Mouse (Mus musculus): Measurements from ENCODE around the gene Zscan5b. TPM values are rescaled to one million over a fixed set of nuclear protein-coding genes. Genes with fewer than 3 reads are reported as not detected.
A peak's percentile ranks its signal among the peaks of the same experiment; 100 is the strongest.
"Not testable (repeated sequence)": the region's sequence is repeated elsewhere in the genome, so short reads cannot be mapped to it uniquely, and the experiment has no call there.

Gene Zscan5b
- not detected for total RNA-seq (2021)

- no peak for DNase-seq (ENCODE audit: extremely low spot score in 1 of 2, low spot score in 2 of 2)
Observed at GRCm38 (mm10) chr7:6221978-6222377, at the start of gene Zscan5b. Gene Zscan5b, plus strand, starts transcription at chr7:6222278.

GRCm38 (mm10) chr7:6172674-6173244, 49.3 kb upstream of the Zscan5b start:
- no peak for DNase-seq (ENCODE audit: extremely low spot score in 1 of 2, low spot score in 2 of 2)
- intact Hi-C loops (cut with DNase I), result loop anchor here (5.0 to 10.0 kb wide), 2 partner anchors 45 to 1088 kb away; partner anchors contain the start of gene Epn1

More at GRCm38 (mm10) chr7:6221978-6222377, at the start of gene Zscan5b:
- intact Hi-C loops (cut with DNase I), result no loop called here

- intact Hi-C loops (cut with DNase I), result loop anchor here (5.0 to 10.0 kb wide), 2 partner anchors 47 to 1089 kb away; partner anchors contain the start of gene Epn1
- no peak for DNase-seq (ENCODE audit: extremely low spot score in 1 of 2, low spot score in 2 of 2)
Observed at GRCm38 (mm10) chr7:6173872-6174271, 48.2 kb upstream of the Zscan5b start.

- not testable (repeated sequence) for DNase-seq (ENCODE audit: extremely low spot score in 1 of 2, low spot score in 2 of 2)
- intact Hi-C loops (cut with DNase I), result loop anchor here (5.0 to 10.0 kb wide), 2 partner anchors 47 to 1090 kb away; partner anchors contain the start of gene Epn1
Observed at GRCm38 (mm10) chr7:6174365-6174987, 47.6 kb upstream of the Zscan5b start.

DNA sequence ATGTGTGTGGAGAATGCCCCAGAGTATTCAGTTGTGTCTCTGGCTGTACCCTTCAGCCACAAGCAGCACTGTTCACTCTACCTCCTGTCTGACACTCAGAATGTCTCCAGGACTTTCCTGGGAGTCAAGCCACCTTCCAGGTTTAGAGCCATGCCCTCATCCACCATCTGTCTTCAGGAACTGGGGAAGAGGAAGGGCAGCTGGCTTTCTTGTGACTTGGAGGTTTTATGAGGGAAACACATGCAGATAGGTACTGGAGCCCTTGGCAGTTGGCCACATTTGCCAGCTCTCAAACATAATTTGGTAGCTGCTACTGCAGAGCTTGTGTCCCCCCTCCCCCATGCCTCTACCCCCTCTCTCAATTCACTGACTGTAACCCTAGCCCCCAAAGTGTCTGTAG, 43.1 kb upstream of the Zscan5b start:
- intact Hi-C loops (cut with DNase I), result loop anchor here (10.0 kb wide), 1 partner anchor 1094 kb away; the partner anchor contains the start of gene Epn1
- DNase-seq (ENCODE audit: extremely low spot score in 1 of 2, low spot score in 2 of 2), result no peak

- intact Hi-C loops (cut with DNase I), result no loop called here
- DNase-seq (ENCODE audit: extremely low spot score in 1 of 2, low spot score in 2 of 2), result no peak
Observed at GRCm38 (mm10) chr7:6182882-6183281, 39.2 kb upstream of the Zscan5b start.

DNA sequence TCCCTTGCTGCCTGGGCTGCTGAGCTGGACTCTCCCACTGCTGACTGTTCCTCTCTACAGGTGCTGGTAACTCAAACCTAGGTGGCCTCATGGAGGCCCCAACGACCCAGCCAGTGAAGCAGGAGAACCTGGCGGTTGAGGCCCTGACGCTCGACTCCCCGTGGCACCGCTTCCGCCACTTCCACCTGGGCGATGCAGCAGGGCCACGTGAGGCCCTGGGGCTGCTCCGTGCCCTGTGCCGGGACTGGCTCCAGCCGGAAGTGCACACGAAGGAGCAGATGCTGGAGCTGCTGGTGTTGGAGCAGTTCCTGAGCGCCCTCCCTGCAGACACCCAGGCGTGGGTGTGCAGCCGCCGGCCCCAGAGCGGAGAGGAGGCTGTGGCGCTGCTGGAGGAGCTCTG, 38.3 kb upstream of the Zscan5b start:
- DNase-seq (ENCODE audit: extremely low spot score in 1 of 2, low spot score in 2 of 2), result peak in 1 of 2 experiments; percentile 31

GRCm38 (mm10) chr7:6184521-6184920, 37.6 kb upstream of the Zscan5b start:
- no peak for DNase-seq (ENCODE audit: extremely low spot score in 1 of 2, low spot score in 2 of 2)
- intact Hi-C loops (cut with DNase I), result no loop called here

More for the DNA sequence above, 38.3 kb upstream of the Zscan5b start:
- intact Hi-C loops (cut with DNase I), result no loop called here

- DNase-seq (ENCODE audit: extremely low spot score in 1 of 2, low spot score in 2 of 2), result no peak
- intact Hi-C loops (cut with DNase I), result no loop called here
Observed at GRCm38 (mm10) chr7:6185391-6185790, 36.7 kb upstream of the Zscan5b start.

- DNase-seq (ENCODE audit: extremely low spot score in 1 of 2, low spot score in 2 of 2), result no peak
- intact Hi-C loops (cut with DNase I), result no loop called here
Observed at GRCm38 (mm10) chr7:6186176-6186575, 35.9 kb upstream of the Zscan5b start.

- DNase-seq (ENCODE audit: extremely low spot score in 1 of 2, low spot score in 2 of 2), result no peak
- intact Hi-C loops (cut with DNase I), result no loop called here
Observed at GRCm38 (mm10) chr7:6186756-6187155, 35.3 kb upstream of the Zscan5b start.

GRCm38 (mm10) chr7:6189542-6189941, 32.5 kb upstream of the Zscan5b start:
- DNase-seq (ENCODE audit: extremely low spot score in 1 of 2, low spot score in 2 of 2), result peak in 1 of 2 experiments; percentile 49
- intact Hi-C loops (cut with DNase I), result no loop called here

DNA sequence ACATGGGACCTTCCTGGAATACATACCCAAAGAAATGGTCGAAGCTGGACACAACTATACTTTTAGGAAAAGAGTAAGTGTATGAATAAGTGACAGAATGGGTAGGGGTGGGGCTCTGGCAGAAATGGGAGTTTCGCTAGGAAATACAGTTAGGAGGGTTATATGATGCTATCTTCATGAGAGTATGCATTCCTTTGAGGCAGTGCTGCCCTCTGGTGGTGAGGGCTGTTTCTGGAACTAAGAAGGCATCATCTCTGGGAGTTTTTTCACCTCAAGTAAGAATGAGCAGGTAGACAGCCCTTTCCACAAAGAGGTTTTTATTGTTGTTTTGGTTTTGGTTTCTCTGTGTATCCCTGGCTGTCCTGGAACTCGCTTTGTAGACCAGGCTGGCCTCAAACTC, 30.7 kb upstream of the Zscan5b start:
- intact Hi-C loops (cut with DNase I), result no loop called here

DNA sequence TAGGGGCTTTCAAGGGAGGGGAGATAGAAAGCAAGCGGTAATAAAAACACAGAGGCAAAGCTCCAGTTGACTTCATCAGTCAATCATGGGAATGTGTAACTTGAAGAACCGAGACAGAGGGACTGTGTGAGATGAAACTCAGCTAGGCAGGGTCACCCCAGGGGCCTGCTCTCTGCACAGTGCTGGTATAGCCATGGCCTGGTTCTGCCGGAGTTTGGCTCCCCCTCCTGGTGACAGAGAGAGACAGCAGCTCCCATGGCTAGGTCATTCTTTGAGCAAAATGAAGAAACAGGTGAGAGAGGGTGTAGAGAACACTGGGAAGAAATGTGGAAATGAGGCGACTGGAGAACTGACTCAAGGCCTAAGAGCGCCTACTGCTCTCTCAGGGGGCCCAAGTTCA, 27.9 kb upstream of the Zscan5b start:
- intact Hi-C loops (cut with DNase I), result loop anchor here (1.0 kb wide), 1 partner anchor 67 kb away; no protein-coding TSS in a partner anchor
- peak in 1 of 2 experiments; percentile 70 for DNase-seq (ENCODE audit: extremely low spot score in 1 of 2, low spot score in 2 of 2)

More for the DNA sequence above, 30.7 kb upstream of the Zscan5b start:
- peak; percentile 55 to 83 for DNase-seq (ENCODE audit: extremely low spot score in 1 of 2, low spot score in 2 of 2)

DNA sequence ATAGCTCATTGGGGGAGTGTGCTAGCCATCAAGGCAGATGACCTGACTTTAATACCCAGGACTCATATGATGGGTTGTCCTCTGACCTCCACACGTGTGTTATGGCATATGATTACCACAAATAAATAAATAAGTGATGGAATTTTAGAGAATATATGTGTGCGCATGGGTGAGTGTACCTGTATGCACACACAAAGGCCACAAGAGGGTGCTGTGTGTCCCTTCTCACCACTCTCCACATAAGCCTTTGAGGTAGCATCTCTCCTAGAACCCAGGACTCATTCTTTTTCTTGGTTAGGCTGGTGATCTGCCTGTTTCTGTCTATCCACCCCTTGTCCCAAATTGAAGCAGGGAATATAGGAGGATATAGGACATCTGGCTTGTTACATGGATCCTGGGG, 26.3 kb upstream of the Zscan5b start:
- intact Hi-C loops (cut with DNase I), result no loop called here

GRCm38 (mm10) chr7:6196790-6197189, 25.3 kb upstream of the Zscan5b start, which contains the start of gene Galp:
Gene Galp, plus strand, starts transcription at chr7:6197090.
- intact Hi-C loops (cut with DNase I), result no loop called here
- no peak for DNase-seq (ENCODE audit: extremely low spot score in 1 of 2, low spot score in 2 of 2)

More for the DNA sequence above, 26.3 kb upstream of the Zscan5b start:
- no peak for DNase-seq (ENCODE audit: extremely low spot score in 1 of 2, low spot score in 2 of 2)

DNA sequence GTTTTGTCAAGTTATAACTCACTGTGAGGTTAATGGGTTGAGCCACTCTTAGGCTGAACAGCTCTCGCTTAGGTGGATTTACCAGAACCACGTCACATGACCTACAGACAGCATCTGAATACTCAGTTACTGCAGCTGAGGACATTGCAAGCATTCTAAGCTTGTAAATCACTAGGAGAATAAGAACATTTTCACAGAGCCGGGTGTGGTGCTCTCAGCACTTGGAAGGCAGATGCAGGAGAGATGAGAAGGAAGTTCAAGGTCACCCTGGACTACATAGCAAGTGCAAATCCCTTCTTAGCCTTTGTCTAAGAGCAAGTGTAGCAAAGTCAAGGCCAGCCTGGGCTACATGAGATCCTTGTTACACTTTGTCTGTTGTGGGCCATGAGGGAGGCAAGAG, 17.9 kb upstream of the Zscan5b start:
- intact Hi-C loops (cut with DNase I), result no loop called here

DNA sequence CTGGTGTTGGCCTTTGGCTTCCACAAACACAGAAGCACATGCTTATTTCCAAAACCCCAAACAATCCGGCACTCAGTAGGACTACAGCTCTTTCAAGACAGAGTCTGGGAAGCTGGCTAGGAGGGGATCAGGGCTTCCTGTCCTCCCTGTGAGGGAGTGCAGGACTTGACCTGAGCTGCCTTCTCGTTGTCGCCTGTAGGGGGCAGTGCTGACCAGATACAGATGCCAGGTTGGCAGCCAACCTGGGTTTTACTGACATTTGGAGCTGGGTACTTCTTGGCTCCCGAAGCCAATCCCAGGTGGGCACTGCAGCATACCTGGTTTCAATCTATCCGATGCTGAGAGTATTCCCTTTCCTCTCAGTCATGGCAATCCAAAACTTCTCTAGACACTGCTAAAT, 8.9 kb upstream of the Zscan5b start:
- intact Hi-C loops (cut with DNase I), result no loop called here
- no peak for DNase-seq (ENCODE audit: extremely low spot score in 1 of 2, low spot score in 2 of 2)

More for the DNA sequence above, 17.9 kb upstream of the Zscan5b start:
- no peak for DNase-seq (ENCODE audit: extremely low spot score in 1 of 2, low spot score in 2 of 2)

- DNase-seq (ENCODE audit: extremely low spot score in 1 of 2, low spot score in 2 of 2); intact Hi-C loops (cut with DNase I): not testable (repeated sequence)
Observed at GRCm38 (mm10) chr7:6214691-6215090, 7.4 kb upstream of the Zscan5b start.

- intact Hi-C loops (cut with DNase I), result no loop called here
- no peak for DNase-seq (ENCODE audit: extremely low spot score in 1 of 2, low spot score in 2 of 2)
Observed at GRCm38 (mm10) chr7:6220147-6220546, 1.9 kb upstream of the Zscan5b start.

Measured in left cerebral cortex, postnatal 10 days (tissue).